Mouse (Mus musculus) midbrain, embryonic 14.5 days (tissue): ENCODE data around the gene Gjd2. TPM values are rescaled to one million over a fixed set of nuclear protein-coding genes. Genes with fewer than 3 reads are reported as not detected.

ENCODE experiments used
- ATAC-seq: fragments of 200-750 bp; cut with Nextera tagmentation; 2 replicates; pipeline ENCODE4 v1.8.0; 2017; ENCODE audit warnings: moderate number of reproducible peaks, moderate library complexity; ENCODE audit not compliant: low FRiP score, low TSS enrichment
- DNase-seq: peaks from one replicate; pipeline ENCODE4 v3.0.0-alpha.2; 2015
- H3K27ac ChIP-seq: fragments of 300-500 bp; sonication (generic); replicated peaks from 2 replicates; pipeline ENCODE4 v1.5.1; 2014; ENCODE audit warnings: mild to moderate bottlenecking, low read depth, low read length, moderate library complexity
- H3K27me3 ChIP-seq: fragments of 300-500 bp; sonication (generic); 2 replicates; pipeline ENCODE4 v1.6.1; 2014; ENCODE audit warnings: low read length, control low read depth, mixed read lengths; ENCODE audit not compliant: control insufficient read depth, insufficient read depth
- H3K36me3 ChIP-seq: fragments of 300-500 bp; sonication (generic); 2 replicates; pipeline ENCODE4 v1.6.1; 2014; ENCODE audit warnings: low read length, control low read depth; ENCODE audit not compliant: control insufficient read depth, insufficient read depth
- H3K4me1 ChIP-seq: fragments of 300-500 bp; sonication (generic); 2 replicates; pipeline ENCODE4 v1.6.1; 2014; ENCODE audit warnings: mild to moderate bottlenecking, antibody characterized with exemption, low read length, control low read depth; ENCODE audit not compliant: control insufficient read depth, insufficient read depth
- H3K4me2 ChIP-seq: fragments of 300-500 bp; sonication (generic); 2 replicates; pipeline ENCODE4 v1.6.1; 2014; ENCODE audit warnings: mild to moderate bottlenecking, low read length, moderate library complexity
- H3K4me3 ChIP-seq: fragments of 300-500 bp; sonication (generic); replicated peaks from 2 replicates; pipeline ENCODE4 v1.5.1; 2014; ENCODE audit warnings: low read depth, low read length
- H3K9ac ChIP-seq: fragments of 300-500 bp; sonication (generic); replicated peaks from 2 replicates; pipeline ENCODE4 v1.6.1; 2014; ENCODE audit warnings: mild to moderate bottlenecking, low read length, moderate library complexity
- H3K9me3 ChIP-seq: fragments of 300-500 bp; sonication (generic); 2 replicates; pipeline ENCODE4 v1.6.1; 2016; ENCODE audit warnings: low read length, control low read depth, mixed read lengths; ENCODE audit not compliant: control insufficient read depth
- WGBS: fragments of 180-500 bp; shearing (Covaris S2); extraction: QIAGEN DNeasy Blood & Tissue Kit; methylation state at CpG from one replicate; pipeline ENCODE4 v1.1.7; 2014; 5-methylcytosine and 5-hydroxymethylcytosine counted together
- polyA plus RNA-seq: library from polyadenylated mRNA; unstranded; fragments of >200 nt; fragmentation: Nextera tagmentation; extraction: Ambion mirVana; gene quantifications from 2 replicates; pipeline ENCODE4 v1.2.1, GENCODE M21; 2014

Gene Gjd2
- polyA plus RNA-seq, 1 experiment from 2014 or later, result 6.3 TPM

- Histone ChIP-seq H3K4me2 (no peak overlapping the region), H3K36me3 (no peaks in the 10 kb centered on the region), H3K4me3 (no peak overlapping the region), H3K27me3 (no peaks in the 10 kb centered on the region), H3K9ac (no peak overlapping the region), H3K9me3 (no peaks in the 10 kb centered on the region), H3K27ac (no peak overlapping the region), H3K4me1 (no peaks in the 10 kb centered on the region)
- DNase-seq, result no peak
- ATAC-seq, result no peak
Observed at GRCm38 (mm10) chr2:113996930-113997329, 16.5 kb downstream of the Gjd2 start.

GRCm38 (mm10) chr2:113984890-113985289 is 28.5 kb downstream of the Gjd2 start:
- H3K36me3 ChIP-seq, result no peaks in the 10 kb centered on the region
- no peak for ATAC-seq
- DNase-seq, result no peak
- H3K27ac ChIP-seq, result no peak overlapping the region
- H3K9me3 ChIP-seq, result no peaks in the 10 kb centered on the region
- no peak overlapping the region for H3K4me3 ChIP-seq
- no peaks in the 10 kb centered on the region for H3K4me1 ChIP-seq
- H3K27me3 ChIP-seq, result no peaks in the 10 kb centered on the region
- WGBS, result 83% methylated on average over 2 of the region's 2 CpGs
- no peak overlapping the region for H3K4me2 ChIP-seq
- H3K9ac ChIP-seq, result no peak overlapping the region

GRCm38 (mm10) chr2:113980664-113981063 is 32.8 kb downstream of the Gjd2 start:
- H3K4me3 ChIP-seq, result no peak overlapping the region
- H3K9ac ChIP-seq, result no peak overlapping the region
- H3K36me3 ChIP-seq, result no peaks in the 10 kb centered on the region
- no peak overlapping the region for H3K4me2 ChIP-seq
- ATAC-seq (peak; percentile 60; the same call in 1 of the 2 replicates), DNase-seq (peak; percentile 28)
- no peaks in the 10 kb centered on the region for H3K9me3 ChIP-seq
- no peaks in the 10 kb centered on the region for H3K4me1 ChIP-seq
- no peak overlapping the region for H3K27ac ChIP-seq
- 29% methylated on average over 8 of the region's 8 CpGs for WGBS
- no peaks in the 10 kb centered on the region for H3K27me3 ChIP-seq

DNA sequence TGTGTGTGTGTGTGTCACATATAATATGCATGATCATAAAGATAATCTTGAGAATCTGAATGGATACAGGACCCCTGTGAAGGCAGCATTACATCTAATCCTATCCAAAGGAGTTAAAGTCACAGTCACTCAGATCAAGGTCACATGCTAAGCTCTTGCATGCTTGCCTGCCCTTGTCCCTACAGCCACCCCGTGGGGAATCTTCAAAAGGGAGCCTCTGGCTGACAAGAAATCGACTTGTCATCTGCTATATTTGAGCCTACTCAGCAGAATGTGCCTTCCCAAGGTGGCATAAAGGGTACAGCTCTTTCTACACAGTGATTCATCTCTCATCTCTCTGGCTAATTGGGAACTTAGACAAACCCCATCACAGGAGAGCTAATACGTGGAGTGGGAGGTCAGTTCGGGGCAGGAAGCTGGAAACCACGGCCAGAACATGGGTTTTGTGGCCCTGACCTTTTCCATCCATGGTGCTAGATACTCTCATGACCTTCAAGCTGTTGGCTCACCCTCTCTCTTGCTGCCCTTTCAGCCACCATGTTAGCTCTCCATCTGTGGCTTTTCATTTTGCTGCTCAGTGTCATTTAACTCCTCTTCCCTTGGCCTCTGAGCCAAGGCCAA is 35.2 kb downstream of the Gjd2 start:
- Histone ChIP-seq H3K27me3 (no peaks in the 10 kb centered on the region), H3K36me3 (no peaks in the 10 kb centered on the region), H3K4me2 (no peak overlapping the region), H3K9me3 (no peaks in the 10 kb centered on the region), H3K9ac (no peak overlapping the region), H3K27ac (no peak overlapping the region), H3K4me1 (no peaks in the 10 kb centered on the region), H3K4me3 (no peak overlapping the region)
- ATAC-seq (no peak), DNase-seq (no peak)
- 54% methylated on average over 5 of the region's 5 CpGs for WGBS

- H3K4me2 ChIP-seq, result no peak overlapping the region
- 72% methylated on average over 7 of the region's 7 CpGs for WGBS
- no peaks in the 10 kb centered on the region for H3K36me3 ChIP-seq
- no peaks in the 10 kb centered on the region for H3K4me1 ChIP-seq
- no peak overlapping the region for H3K27ac ChIP-seq
- no peak for ATAC-seq
- no peaks in the 10 kb centered on the region for H3K27me3 ChIP-seq
- H3K9me3 ChIP-seq, result no peaks in the 10 kb centered on the region
- no peak overlapping the region for H3K4me3 ChIP-seq
- DNase-seq, result no peak
- no peak overlapping the region for H3K9ac ChIP-seq
Observed at GRCm38 (mm10) chr2:113973950-113974349, 39.5 kb downstream of the Gjd2 start.

DNA sequence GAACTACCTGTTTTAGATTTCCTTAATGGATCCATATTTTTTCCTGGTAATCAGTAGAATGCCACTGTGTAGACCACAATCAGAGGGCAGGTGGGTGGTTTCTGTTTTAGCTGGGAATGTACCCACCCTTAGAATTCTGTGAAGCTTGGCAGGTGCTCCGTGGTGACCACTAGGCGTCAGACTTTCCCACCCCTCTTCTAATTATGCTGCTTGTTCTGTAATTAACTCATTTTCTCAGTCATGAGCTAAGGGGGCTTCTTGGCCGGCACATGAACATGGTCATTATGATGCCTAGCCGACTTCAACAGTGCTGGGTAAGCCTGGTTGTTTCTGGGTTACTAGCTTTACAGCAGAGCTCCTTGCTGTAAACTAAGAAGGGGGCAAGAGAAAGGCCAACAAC is 47.0 kb downstream of the Gjd2 start:
- H3K4me2 ChIP-seq, result no peak overlapping the region
- no peak overlapping the region for H3K27ac ChIP-seq
- DNase-seq (peak; percentile 36), ATAC-seq (no peak)
- H3K36me3 ChIP-seq, result no peaks in the 10 kb centered on the region
- H3K4me1 ChIP-seq, result no peaks in the 10 kb centered on the region
- H3K27me3 ChIP-seq, result no peaks in the 10 kb centered on the region
- no peak overlapping the region for H3K4me3 ChIP-seq
- WGBS, result 36% methylated on average over 4 of the region's 4 CpGs
- no peak overlapping the region for H3K9ac ChIP-seq
- no peaks in the 10 kb centered on the region for H3K9me3 ChIP-seq

Other genes starting within 250 kb of the Gjd2 start
- gene Scg5, start 184.5 kb downstream of the Gjd2 start, polyA plus RNA-seq, result 251 and 296 TPM in 2 replicates
- 1.4 and 2.0 TPM in 2 replicates for gene Arhgap11a, start 165.0 kb downstream of the Gjd2 start, polyA plus RNA-seq
- gene Actc1, start 39.9 kb upstream of the Gjd2 start, polyA plus RNA-seq, result 0.24 and 0.89 TPM in 2 replicates
- gene Aqr, start 173.4 kb upstream of the Gjd2 start, polyA plus RNA-seq, result 52.6 and 54.3 TPM in 2 replicates
- 8.2 and 11.4 TPM in 2 replicates for gene Zfp770, start 187.8 kb upstream of the Gjd2 start, polyA plus RNA-seq